Mouse (Mus musculus) T-helper 1 cell (primary cell): ENCODE results near the gene Ccdc88b.

Experiments used
- in situ Hi-C: fragments of 300-600 bp; cut with MboI, MseI; formaldehyde crosslinking; loops from one replicate; pipeline ENCODE4 v1.15.1; 2025; ENCODE audit warnings: high pct_unique_total_duplicates

The Ccdc88b gene

DNA sequence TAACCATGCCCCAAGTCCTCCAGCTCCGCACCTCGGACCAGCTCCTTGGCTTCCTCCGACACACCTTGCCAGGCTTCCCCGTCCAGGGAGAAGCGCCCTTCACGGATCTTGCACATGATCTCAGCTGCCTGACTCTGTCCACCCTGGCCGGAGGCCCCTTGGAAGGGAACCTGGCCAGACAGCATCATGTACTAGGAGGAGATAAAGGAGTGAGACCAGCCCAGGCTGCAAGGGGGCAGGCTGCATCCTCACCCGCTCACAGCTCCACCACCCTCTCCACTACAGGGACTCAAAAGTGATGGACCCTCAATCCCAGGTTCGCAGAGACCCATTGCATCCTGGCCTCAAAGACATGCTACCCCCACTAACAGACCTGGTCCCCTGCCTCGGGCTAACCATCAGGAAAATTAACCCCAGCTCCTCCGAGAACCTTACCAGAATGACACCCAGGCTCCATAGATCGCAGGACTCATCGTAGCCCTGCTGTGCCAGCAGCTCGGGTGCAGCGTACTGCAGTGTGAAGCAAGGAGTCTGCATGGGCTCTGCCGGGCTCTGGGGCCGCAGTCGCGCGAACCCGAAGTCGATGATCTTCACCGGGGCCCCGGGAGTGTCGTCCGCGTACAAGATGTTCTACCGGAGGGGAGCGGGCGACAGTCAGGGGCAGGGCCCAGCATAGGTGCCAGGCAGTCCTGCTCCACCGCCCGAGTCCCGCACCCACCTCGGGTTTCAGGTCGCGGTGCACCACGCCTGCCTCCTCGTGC is 27.3 kb downstream of the Ccdc88b start:
- in situ Hi-C loops: loop anchor here (10.0 to 25.0 kb wide), 2 partner anchors 176 to 418 kb away; partner anchors contain the start of gene Nrxn2

DNA sequence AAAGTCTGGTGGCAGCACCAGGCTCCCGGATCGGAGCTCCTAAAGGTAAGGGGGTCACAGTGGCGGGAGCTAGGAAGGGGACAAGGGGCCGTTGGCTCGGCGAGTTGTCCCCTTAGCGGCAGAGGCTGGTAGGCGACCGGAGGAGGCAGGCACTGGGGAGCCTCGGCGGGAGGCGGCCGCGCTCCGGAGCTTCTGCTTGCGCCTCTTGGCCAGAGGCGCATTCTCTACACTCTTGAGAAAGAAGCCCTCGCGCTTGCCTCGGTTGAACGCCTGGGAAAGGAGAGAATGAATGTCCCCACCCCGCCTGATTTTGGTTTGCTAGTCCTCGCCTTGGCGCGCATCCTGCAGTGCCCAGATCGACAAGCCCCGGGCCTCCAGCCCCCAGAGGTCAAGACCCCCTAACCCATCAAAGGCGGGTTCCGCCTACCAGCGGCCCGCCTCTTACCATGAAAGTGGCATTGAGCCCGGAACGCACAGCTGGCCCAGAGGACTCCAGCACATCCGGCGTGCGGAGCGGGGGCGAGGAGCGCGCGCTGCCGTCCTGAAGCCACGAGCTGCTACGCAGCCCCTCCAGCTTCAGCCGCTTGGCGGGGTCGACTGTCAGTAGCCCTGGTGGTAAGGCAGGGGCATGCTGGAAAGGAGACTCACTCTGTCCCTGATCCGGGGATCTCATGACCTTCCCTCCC is 28.0 kb downstream of the Ccdc88b start:
- in situ Hi-C loops: loop anchor here (10.0 to 25.0 kb wide), 2 partner anchors 175 to 418 kb away; partner anchors contain the start of gene Nrxn2

DNA sequence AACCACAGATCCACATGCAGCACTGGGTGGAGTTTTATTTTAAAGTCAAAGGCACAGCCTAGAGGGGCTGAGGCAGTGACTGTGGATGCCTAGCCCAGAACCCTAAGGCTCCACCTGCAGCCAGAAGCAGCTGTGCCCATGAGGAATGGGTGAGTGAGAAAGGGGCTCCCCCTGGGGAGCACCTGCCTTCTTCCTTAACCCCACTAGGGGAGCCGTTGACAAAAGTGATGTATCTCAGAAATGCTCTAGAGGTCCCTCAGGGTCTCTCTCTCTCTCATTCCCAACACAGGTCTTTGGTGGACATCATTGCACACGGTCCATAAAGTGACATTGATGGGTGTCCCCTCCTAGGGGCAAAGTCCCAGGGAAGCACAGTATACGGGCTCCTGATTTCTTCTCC is 28.9 kb downstream of the Ccdc88b start:
- in situ Hi-C loops: loop anchor here (25.0 kb wide), 1 partner anchor 417 kb away; the partner anchor contains the start of gene Nrxn2

DNA sequence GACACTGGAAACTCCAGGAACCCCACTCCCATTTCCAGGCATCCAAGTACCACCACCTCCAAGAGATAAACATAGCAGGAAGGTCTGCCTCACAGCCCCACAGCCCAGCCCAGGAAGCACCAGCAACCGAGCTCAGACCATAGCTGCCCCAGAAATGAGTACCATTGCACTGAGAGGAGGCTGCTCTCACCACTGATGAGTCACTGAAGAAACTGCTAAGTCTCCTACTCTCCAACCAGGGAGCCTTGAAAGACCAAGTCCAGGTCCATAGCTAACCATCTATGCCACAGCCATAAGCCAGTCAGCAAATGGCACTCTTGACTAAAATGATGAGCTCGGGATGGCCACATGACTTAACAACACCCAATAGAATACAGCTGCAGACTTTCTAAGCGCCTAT is 31.4 kb downstream of the Ccdc88b start:
- in situ Hi-C loops: loop anchor here (25.0 kb wide), 1 partner anchor 414 kb away; the partner anchor contains the start of gene Nrxn2

DNA sequence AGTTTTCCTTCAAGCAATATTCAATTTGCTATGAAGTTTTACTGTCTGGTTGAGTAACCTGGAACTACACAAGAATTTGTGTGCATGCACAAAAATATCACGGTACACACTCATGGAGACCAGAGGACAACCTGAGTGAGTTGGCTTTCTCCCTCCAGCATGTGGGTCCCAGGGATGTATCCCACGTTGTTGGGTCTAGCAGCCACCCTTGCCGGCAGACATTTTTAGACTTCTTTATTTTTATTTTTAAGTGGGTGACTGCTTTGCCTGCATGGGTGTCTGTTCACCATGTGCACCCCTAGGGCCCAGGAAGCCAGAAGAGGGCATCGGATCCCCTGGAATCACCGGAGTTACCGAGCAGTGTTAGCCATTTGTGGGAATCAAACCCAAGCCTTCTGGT is 32.6 kb downstream of the Ccdc88b start:
- in situ Hi-C loops: loop anchor here (25.0 kb wide), 1 partner anchor 413 kb away; the partner anchor contains the start of gene Nrxn2

DNA sequence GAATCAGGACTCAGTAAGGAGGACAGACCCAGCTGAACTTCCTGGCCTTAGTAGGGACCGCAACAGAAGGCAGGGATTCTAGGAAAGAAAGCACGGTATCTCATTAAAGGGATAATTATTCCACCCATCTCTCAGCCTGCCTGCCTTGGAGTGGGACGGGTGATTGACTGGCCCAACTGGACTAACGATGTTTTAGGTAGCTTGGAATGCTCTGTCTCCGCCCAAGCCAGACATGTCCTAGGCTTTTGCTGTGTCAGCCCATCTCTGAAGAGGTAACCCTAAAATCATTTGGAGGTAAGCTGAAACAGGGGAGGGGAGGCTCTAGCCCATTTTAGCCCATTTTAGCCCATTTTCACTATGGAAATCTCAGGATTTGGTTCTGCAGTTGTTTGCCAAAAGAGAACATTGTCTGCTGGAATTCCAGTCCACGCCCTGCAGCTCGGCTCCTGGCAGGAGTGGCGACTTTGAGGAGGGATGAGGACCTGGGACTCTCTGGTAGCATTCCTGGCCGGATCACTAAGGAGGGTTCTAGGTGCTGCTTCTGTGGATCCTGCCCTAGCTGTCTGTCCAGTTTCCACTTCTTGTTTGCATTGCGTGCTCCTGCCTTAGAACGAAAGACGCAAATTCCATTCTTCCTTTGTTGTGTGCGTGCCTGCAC is 37.3 kb downstream of the Ccdc88b start:
- in situ Hi-C loops: loop anchor here (5.0 to 25.0 kb wide), 3 partner anchors 138 to 658 kb away; no protein-coding TSS in a partner anchor

DNA sequence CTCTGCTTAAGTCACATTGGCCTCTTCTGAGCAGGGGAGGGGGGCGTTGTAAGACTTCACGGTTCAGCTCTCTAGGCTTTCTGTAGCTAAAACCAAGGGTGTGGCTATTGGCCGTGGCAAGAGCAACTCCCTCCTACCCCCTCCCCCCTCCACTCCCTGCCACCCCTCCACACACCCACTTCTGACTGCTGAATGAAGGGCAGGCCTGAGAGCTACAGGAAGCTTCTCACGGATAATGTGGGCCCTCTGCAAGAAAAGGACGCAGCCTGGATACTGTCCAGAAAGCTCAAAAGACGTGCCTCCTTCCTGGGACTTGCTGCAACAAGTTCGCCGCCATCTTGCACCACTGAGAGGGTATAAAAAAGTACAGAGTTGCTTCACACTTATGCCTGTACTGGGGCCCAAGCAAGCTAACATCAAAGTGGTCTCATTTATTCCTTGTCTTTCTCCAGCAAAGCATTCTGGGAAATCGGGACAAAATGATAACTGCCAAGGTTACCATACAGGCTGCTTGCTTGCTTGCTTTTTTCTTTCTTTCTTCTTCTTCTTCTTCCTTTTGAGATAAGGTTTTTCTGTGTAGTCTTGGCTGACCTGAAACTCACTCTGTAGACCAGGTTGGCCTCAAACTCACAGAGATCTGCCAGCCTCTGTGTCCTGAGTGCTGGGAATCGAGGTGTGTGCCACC is 38.7 kb downstream of the Ccdc88b start:
- in situ Hi-C loops: loop anchor here (10.0 to 25.0 kb wide), 3 partner anchors 324 to 657 kb away; no protein-coding TSS in a partner anchor

DNA sequence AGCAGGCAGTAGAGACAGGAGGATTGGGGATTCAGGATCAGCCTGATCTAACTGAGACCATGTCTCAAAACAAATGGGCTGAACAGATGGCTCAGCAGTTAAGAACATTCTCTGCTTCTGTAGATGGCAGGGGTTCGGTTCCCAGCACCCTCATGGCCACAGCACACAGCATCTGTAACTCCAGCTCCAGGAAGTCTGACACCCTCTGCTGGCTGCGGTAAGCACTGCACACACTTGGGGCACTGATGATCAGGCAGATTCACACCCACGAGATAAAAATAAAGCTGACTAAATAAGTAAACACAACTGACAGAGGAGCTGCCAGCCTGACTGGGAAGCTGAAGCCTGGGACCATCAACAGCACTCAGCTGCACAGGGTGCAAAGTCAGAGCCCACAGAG is 43.1 kb downstream of the Ccdc88b start:
- in situ Hi-C loops: loop anchor here (10.0 to 25.0 kb wide), 3 partner anchors 320 to 653 kb away; no protein-coding TSS in a partner anchor

DNA sequence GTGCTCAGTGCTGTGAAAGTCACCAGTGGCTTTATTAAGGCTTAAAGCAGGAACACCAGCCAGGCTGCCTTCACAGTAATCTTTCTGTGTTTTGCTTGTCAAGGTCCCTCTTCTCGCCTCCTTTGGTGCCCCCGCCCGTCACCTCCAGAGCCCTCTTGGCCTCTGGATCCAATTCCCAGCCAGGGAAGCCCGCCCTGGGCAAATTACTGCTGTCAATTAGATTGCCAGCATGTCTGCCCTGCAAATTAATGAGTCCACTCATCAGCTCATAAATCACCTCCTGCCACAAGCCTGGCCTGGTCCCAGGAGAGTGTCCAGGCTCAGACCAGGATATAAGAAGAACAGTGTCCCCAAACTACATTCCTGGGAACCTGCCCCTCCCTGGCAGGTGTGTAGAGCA is 43.6 kb downstream of the Ccdc88b start:
- in situ Hi-C loops: loop anchor here (10.0 to 25.0 kb wide), 3 partner anchors 320 to 652 kb away; no protein-coding TSS in a partner anchor
